Mouse (Mus musculus): ENCODE data around the gene Chpt1. TPM values are rescaled to one million over a fixed set of nuclear protein-coding genes. Genes with fewer than 3 reads are reported as not detected.

Gene Chpt1
- polyA plus RNA-seq (2017; shearing (Covaris generic)) = 6.4 TPM

GRCm38 (mm10) chr10:88503421-88504314 is at the start of gene Chpt1:
TSS of gene Chpt1 (minus strand) at chr10:88504073.

GRCm38 (mm10) chr10:88459502-88459992 is 44.3 kb downstream of the Chpt1 start, which contains the start of gene Sycp3:
TSS of gene Sycp3 (plus strand) at chr10:88459569.

Other genes with a start within 250 kb of the Chpt1 start
- 0.16 TPM for gene Dram1, start 125.0 kb downstream of the Chpt1 start, polyA plus RNA-seq (2017; shearing (Covaris generic))
- 20.6 TPM for gene Gnptab, start 124.9 kb downstream of the Chpt1 start, polyA plus RNA-seq (2017; shearing (Covaris generic))
- not detected for gene Sycp3, start 44.5 kb downstream of the Chpt1 start, polyA plus RNA-seq (2017; shearing (Covaris generic))
- gene Mybpc1, start 101.1 kb upstream of the Chpt1 start, polyA plus RNA-seq (2017; shearing (Covaris generic)) = not detected
- gene Spic, start 180.9 kb upstream of the Chpt1 start, polyA plus RNA-seq (2017; shearing (Covaris generic)) = not detected
- 43.3 TPM for gene Arl1, start 226.8 kb upstream of the Chpt1 start, polyA plus RNA-seq (2017; shearing (Covaris generic))